Mouse (Mus musculus): ENCODE results near the gene Psmg1. TPM values are rescaled to one million over a fixed set of nuclear protein-coding genes. Genes with fewer than 3 reads are reported as not detected.
"Not testable (repeated sequence)": the region's sequence is repeated elsewhere in the genome, so short reads cannot be mapped to it uniquely, and the experiment has no call there.

The Psmg1 gene
- total RNA-seq, 2 experiments from 2014 or later, result 8.7 to 12.1 TPM

- intact Hi-C loops (cut with DNase I), result loop anchor here (5.0 to 10.0 kb wide), 3 partner anchors 357 to 612 kb away; no protein-coding TSS in a partner anchor
- DNase-seq, result peak in 1 of 2 experiments; percentile 14
These were observed 26.2 kb downstream of the Psmg1 start for GRCm38 (mm10) chr16:95964427-95965023.

- DNase-seq, result not testable (repeated sequence)
- intact Hi-C loops (cut with DNase I), result loop anchor here (5.0 to 10.0 kb wide), 2 partner anchors 497 to 609 kb away; no protein-coding TSS in a partner anchor
These were observed 29.3 kb downstream of the Psmg1 start for GRCm38 (mm10) chr16:95961484-95961883.

- intact Hi-C loops (cut with DNase I), result loop anchor here (5.0 to 10.0 kb wide), 2 partner anchors 496 to 608 kb away; no protein-coding TSS in a partner anchor
- not testable (repeated sequence) for DNase-seq
These were observed 30.1 kb downstream of the Psmg1 start for GRCm38 (mm10) chr16:95960689-95961088.

- intact Hi-C loops (cut with DNase I), result no loop called here
- DNase-seq, result no peak
These were observed 32.7 kb downstream of the Psmg1 start for GRCm38 (mm10) chr16:95958080-95958479.

GRCm38 (mm10) chr16:95956618-95957017, 34.1 kb downstream of the Psmg1 start:
- intact Hi-C loops (cut with DNase I), result no loop called here

GRCm38 (mm10) chr16:95955716-95956346, 34.9 kb downstream of the Psmg1 start:
- intact Hi-C loops (cut with DNase I), result no loop called here
- DNase-seq, result no peak

More at GRCm38 (mm10) chr16:95956618-95957017, 34.1 kb downstream of the Psmg1 start:
- DNase-seq, result no peak

- intact Hi-C loops (cut with DNase I), result no loop called here
- no peak for DNase-seq
These were observed 36.4 kb downstream of the Psmg1 start for GRCm38 (mm10) chr16:95954341-95954740.

- DNase-seq, result no peak
- intact Hi-C loops (cut with DNase I), result no loop called here
These were observed 37.6 kb downstream of the Psmg1 start for GRCm38 (mm10) chr16:95953159-95953650.

- intact Hi-C loops (cut with DNase I), result no loop called here
These were observed 39.3 kb downstream of the Psmg1 start for GRCm38 (mm10) chr16:95951471-95951870.

GRCm38 (mm10) chr16:95945389-95946311, 45.1 kb downstream of the Psmg1 start:
- DNase-seq, result peak; percentile 65 to 66
- intact Hi-C loops (cut with DNase I), result loop anchor here (1.0 to 2.0 kb wide), 2 partner anchors 243 to 287 kb away; partner anchors contain the start of gene Ets2

More at GRCm38 (mm10) chr16:95951471-95951870, 39.3 kb downstream of the Psmg1 start:
- no peak for DNase-seq

- no peak for DNase-seq
- intact Hi-C loops (cut with DNase I), result no loop called here
These were observed 47.6 kb downstream of the Psmg1 start for GRCm38 (mm10) chr16:95943186-95943585.

- DNase-seq, result no peak
- intact Hi-C loops (cut with DNase I), result no loop called here
These were observed 49.2 kb downstream of the Psmg1 start for GRCm38 (mm10) chr16:95941575-95941974.

GRCm38 (mm10) chr16:95935495-95935961, 55.2 kb downstream of the Psmg1 start:
- intact Hi-C loops (cut with DNase I), result no loop called here
- no peak for DNase-seq

- DNase-seq, result no peak
These were observed 57.9 kb downstream of the Psmg1 start for GRCm38 (mm10) chr16:95932860-95933259.

GRCm38 (mm10) chr16:95931509-95931908, 59.3 kb downstream of the Psmg1 start:
- intact Hi-C loops (cut with DNase I), result no loop called here
- DNase-seq, result no peak

More at GRCm38 (mm10) chr16:95932860-95933259, 57.9 kb downstream of the Psmg1 start:
- intact Hi-C loops (cut with DNase I), result no loop called here

Small RNAs within 50 kb of the gene (microRNA-seq; reads per million reads assigned to microRNA genes)
- 0 reads per million in 2 experiments for gene Gm27833

Other genes starting within 250 kb of the Psmg1 start
- 10 to 100 TPM; 51.2 to 56.2 TPM for gene Brwd1, start 91.6 kb upstream of the Psmg1 start, total RNA-seq (2021)
- gene Hmgn1, start 136.8 kb upstream of the Psmg1 start, total RNA-seq (2021), result 10 to 100 TPM; 23.7 to 35.1 TPM
- 10 to 100 TPM in 1 of 2 experiments, 1 to 10 TPM in 1; 8.8 to 10.3 TPM for gene Wrb, start 154.4 kb upstream of the Psmg1 start, total RNA-seq (2021)
- under 1 TPM; 0.48 to 0.62 TPM for gene Lca5l, start 201.3 kb upstream of the Psmg1 start, total RNA-seq (2021)
- 1,000 to 10,000 TPM in 1 of 2 experiments, 100 to 1,000 TPM in 1; 882 to 1,236 TPM for gene Sh3bgr, start 209.5 kb upstream of the Psmg1 start, total RNA-seq (2021)
- under 1 TPM; 0.05 to 0.07 TPM for gene B3galt5, start 244.8 kb upstream of the Psmg1 start, total RNA-seq (2021)